Mouse (Mus musculus) intestine, embryonic 16.5 days (tissue): ENCODE measurements around the gene Atp9a. TPM values are rescaled to one million over a fixed set of nuclear protein-coding genes. Genes with fewer than 3 reads are reported as not detected.

Source experiments
- ATAC-seq: fragments of 200-750 bp; cut with Nextera tagmentation; 2 replicates; pipeline ENCODE4 v1.8.0; 2017; ENCODE audit warnings: moderate TSS enrichment, moderate library complexity
- H3K27ac ChIP-seq: fragments of 300-500 bp; sonication (generic); 2 replicates; pipeline ENCODE4 v1.5.1; 2014; ENCODE audit warnings: mild to moderate bottlenecking, low read length
- H3K27me3 ChIP-seq: fragments of 300-500 bp; sonication (generic); replicated peaks from 2 replicates; pipeline ENCODE4 v1.6.1; 2014; ENCODE audit warnings: low read length, control low read depth, mixed read lengths; ENCODE audit not compliant: control insufficient read depth, insufficient read depth
- H3K36me3 ChIP-seq: fragments of 300-500 bp; sonication (generic); 2 replicates; pipeline ENCODE4 v1.6.1; 2014; ENCODE audit warnings: low read length, control low read depth; ENCODE audit not compliant: control insufficient read depth, insufficient read depth
- H3K4me1 ChIP-seq: fragments of 300-500 bp; sonication (generic); 2 replicates; pipeline ENCODE4 v1.6.1; 2014; ENCODE audit warnings: low read length, control low read depth, mixed read lengths; ENCODE audit not compliant: control insufficient read depth, insufficient read depth
- H3K4me2 ChIP-seq: fragments of 300-500 bp; sonication (generic); 2 replicates; pipeline ENCODE4 v1.6.1; 2014; ENCODE audit warnings: low read depth, low read length, control low read depth
- H3K4me3 ChIP-seq: fragments of 300-500 bp; sonication (generic); 2 replicates; pipeline ENCODE4 v1.5.1; 2014; ENCODE audit warnings: mild to moderate bottlenecking, low read length
- H3K9ac ChIP-seq: fragments of 300-500 bp; sonication (generic); 2 replicates; pipeline ENCODE4 v1.6.1; 2014; ENCODE audit warnings: low read depth, low read length
- H3K9me3 ChIP-seq: fragments of 300-500 bp; sonication (generic); 2 replicates; pipeline ENCODE4 v1.6.1; 2016; ENCODE audit warnings: low read length, control low read depth; ENCODE audit not compliant: control insufficient read depth
- WGBS: fragments of 180-500 bp; shearing (Covaris S2); extraction: QIAGEN DNeasy Blood & Tissue Kit; methylation state at CpG from one replicate; pipeline ENCODE4 v1.1.7; 2014; 5-methylcytosine and 5-hydroxymethylcytosine counted together
- polyA plus RNA-seq: library from polyadenylated mRNA; unstranded; fragments of >200 nt; fragmentation: Nextera tagmentation; extraction: Ambion mirVana; gene quantifications from 2 replicates; pipeline ENCODE4 v1.2.1, GENCODE M21; 2015

Atp9a gene
- polyA plus RNA-seq, 1 experiment from 2014 or later: 24.9 TPM

DNA sequence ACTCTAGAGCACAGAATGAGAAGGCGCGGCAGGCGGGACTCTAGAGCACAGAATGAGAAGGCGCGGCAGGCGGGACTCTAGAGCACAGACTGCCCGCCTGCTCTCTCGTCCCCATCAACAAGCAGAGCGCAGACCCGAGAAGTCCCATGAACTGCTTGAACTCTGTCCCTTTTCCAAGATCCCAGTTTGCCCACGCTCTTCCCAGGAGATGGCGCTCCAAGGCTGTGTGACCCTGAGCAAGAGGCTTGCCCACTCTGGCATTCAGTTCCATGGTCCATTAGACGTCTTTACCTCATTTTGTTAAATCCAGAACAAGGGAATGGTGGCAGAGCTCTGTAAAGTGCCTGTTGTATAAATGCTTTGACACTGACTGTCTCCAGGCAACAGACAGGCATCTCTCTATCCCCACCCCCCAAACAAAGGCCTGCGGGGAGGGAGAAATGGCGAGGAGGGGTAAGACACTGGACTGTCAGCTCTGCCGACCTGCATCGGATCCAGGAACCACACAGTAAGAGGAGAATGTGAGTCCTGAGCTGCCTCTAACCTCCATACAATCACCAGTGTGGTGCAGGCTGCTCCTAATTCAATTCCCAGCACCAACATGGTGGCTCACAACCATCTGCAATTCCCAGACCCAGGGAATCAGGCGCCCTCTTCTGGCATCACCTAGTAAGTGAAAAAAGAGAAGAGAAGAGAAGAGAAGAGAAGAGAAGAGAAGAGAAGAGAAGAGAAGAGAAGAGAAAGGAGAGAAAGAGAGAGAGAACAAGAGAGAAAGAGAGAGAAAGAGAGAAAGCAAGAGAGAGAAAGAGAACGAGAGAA, 62.6 kb downstream of the Atp9a start:
- H3K27me3 ChIP-seq: no peaks in the 10 kb centered on the region
- no peak overlapping the region for H3K4me2 ChIP-seq
- WGBS: 63% methylated on average over 19 of the region's 19 CpGs
- no peak overlapping the region for H3K27ac ChIP-seq
- peaks cover 10% of the 10 kb centered on the region; the same call in 1 of the 2 replicates for H3K4me1 ChIP-seq
- no peak overlapping the region for H3K4me3 ChIP-seq
- ATAC-seq: no peak
- H3K9ac ChIP-seq: no peak overlapping the region
- no peaks in the 10 kb centered on the region for H3K9me3 ChIP-seq
- H3K36me3 ChIP-seq: peaks cover 16% of the 10 kb centered on the region

DNA sequence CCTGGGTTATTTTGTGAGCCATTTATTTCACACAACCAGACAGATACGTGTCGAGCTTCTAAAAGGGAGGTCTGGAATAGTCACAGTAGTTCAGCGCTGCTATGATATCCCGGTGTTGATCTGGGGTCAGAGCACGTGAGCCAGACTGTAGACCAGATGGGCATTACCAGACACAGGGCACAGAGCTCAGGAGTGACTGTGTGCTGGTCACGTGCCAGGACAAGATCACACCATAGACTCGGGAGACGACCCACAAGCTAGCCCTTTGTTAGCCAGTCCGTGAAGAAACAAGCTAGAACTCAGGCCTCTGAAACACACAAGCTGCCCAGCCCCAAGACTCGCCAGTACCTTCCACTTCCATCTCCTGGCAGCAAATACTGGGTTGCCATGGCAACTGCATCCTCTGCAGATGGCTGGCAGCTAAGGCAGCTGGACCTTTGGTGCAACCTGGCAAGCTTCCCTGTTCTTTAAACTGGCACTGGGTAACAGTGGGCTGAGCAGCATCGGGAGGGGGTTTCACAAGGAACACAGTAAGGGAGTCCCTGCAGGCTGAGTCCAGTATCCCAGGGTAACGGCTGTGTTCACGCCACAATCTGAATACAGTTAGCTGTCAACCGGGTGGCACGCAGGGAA, 63.4 kb downstream of the Atp9a start:
- peaks cover 8% of the 10 kb centered on the region; the same call in 1 of the 2 replicates for H3K4me1 ChIP-seq
- H3K9ac ChIP-seq: no peak overlapping the region
- peaks cover 19% of the 10 kb centered on the region for H3K36me3 ChIP-seq
- H3K27me3 ChIP-seq: no peaks in the 10 kb centered on the region
- H3K4me3 ChIP-seq: no peak overlapping the region
- WGBS: 84% methylated on average over 15 of the region's 15 CpGs
- no peak for ATAC-seq
- no peak overlapping the region for H3K4me2 ChIP-seq
- no peak overlapping the region for H3K27ac ChIP-seq
- no peaks in the 10 kb centered on the region for H3K9me3 ChIP-seq

DNA sequence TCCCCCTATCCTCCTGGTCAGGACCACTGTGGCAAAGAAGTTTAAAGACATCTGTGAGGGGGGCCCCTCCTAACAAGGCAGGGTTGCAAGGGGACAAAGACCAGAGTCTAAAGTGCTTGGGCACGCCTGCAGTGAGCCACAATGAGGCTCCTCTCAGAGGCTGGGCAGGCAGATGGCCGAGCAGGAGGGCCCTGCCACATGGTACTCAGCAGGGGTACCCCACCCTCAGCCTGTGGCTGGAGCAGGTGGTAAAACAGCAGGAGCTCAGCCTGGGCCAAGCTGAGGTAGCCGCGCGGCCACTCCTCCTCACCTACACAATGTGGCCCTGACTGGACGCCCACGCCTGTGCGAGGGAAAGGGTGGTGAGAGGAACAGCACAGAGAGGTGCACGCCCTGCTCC, 64.6 kb downstream of the Atp9a start:
- peak; percentile 97 for ATAC-seq
- no peaks in the 10 kb centered on the region for H3K27me3 ChIP-seq
- H3K4me1 ChIP-seq: 0 out of 2 replicates have a peak, but pooled peaks cover 7% of the 10 kb centered on the region
- peaks cover 25% of the 10 kb centered on the region for H3K36me3 ChIP-seq
- H3K9ac ChIP-seq: 0 out of 2 replicates have a peak overlapping the region, but pooled peaks have one; percentile 19
- H3K4me3 ChIP-seq: no peak overlapping the region
- H3K4me2 ChIP-seq: no peak overlapping the region
- WGBS: 58% methylated on average over 9 of the region's 9 CpGs
- no peaks in the 10 kb centered on the region for H3K9me3 ChIP-seq
- H3K27ac ChIP-seq: 0 out of 2 replicates have a peak overlapping the region, but pooled peaks have one; percentile 37

DNA sequence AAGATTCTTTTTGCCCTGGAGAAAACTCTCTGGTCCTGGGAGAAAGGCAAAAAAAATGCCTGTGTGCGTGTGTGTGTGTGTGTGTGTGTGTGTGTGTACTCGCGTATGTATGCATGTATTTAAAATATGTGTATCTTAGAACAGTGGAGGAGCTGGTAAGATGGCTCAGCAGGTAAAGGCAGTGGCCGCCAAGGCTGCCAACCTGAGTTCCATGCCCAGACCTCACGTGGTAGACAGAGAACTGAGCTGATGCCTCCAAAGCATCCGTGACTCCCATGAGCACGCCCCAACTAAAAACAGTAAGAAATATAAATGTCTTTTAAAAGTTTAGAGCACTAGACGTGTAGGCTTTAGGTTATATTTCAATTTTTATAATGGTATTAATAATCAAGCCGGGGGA, 70.5 kb downstream of the Atp9a start:
- 86% methylated on average over 9 of the region's 9 CpGs for WGBS
- H3K4me2 ChIP-seq: no peak overlapping the region
- peaks cover 14% of the 10 kb centered on the region for H3K36me3 ChIP-seq
- ATAC-seq: no peak
- no peak overlapping the region for H3K27ac ChIP-seq
- no peak overlapping the region for H3K9ac ChIP-seq
- no peaks in the 10 kb centered on the region for H3K4me1 ChIP-seq
- H3K4me3 ChIP-seq: no peak overlapping the region
- H3K27me3 ChIP-seq: no peaks in the 10 kb centered on the region
- no peaks in the 10 kb centered on the region for H3K9me3 ChIP-seq

DNA sequence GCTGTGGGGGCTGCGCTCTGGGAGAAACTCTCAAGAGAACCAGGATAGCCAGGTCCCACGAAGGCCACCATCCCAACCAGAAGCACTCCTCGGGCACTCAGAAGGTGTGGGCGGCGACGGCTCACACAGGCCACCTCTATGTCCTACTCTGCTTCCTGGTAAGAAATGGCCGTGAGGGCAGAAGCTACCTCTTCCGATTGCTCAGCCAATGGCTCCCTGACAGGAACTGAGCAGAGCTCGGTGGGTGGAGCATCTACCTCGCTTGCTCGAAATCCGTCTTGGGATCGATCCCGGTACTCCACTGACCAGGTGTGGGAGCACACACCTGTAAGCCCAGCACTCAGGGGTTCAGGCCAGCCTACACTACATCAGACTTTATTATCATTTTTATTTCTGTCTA, 72.0 kb downstream of the Atp9a start:
- H3K4me2 ChIP-seq: no peak overlapping the region
- peaks cover 14% of the 10 kb centered on the region for H3K36me3 ChIP-seq
- no peak overlapping the region for H3K27ac ChIP-seq
- no peaks in the 10 kb centered on the region; the same call in 1 of the 2 replicates for H3K4me1 ChIP-seq
- WGBS: 87% methylated on average over 14 of the region's 14 CpGs
- no peak overlapping the region for H3K9ac ChIP-seq
- no peak overlapping the region for H3K4me3 ChIP-seq
- H3K27me3 ChIP-seq: no peaks in the 10 kb centered on the region
- no peaks in the 10 kb centered on the region for H3K9me3 ChIP-seq
- ATAC-seq: no peak

DNA sequence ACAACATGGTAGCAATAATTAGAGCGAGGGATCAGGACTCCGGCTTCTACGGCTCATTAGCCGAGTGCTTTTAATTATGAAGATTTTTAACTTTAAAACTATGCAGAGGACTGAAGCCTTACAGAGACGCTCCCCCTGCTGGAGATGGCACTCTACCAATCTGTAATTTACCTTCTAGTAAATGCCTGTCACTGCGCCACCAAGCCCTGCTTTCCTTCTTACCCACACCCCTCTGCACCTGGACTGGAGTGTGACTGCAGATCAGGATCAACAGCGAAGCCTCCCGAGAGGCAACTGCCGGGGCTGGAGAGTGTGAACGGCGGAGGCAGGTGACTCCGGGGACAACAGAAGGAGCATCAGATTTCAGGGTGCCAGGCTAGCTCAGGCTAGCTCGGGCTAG, 72.4 kb downstream of the Atp9a start:
- Histone ChIP-seq H3K4me2 (no peak overlapping the region), H3K36me3 (peaks cover 11% of the 10 kb centered on the region), H3K9me3 (no peaks in the 10 kb centered on the region), H3K27me3 (no peaks in the 10 kb centered on the region), H3K27ac (no peak overlapping the region), H3K4me3 (no peak overlapping the region), H3K4me1 (no peaks in the 10 kb centered on the region; the same call in 1 of the 2 replicates), H3K9ac (no peak overlapping the region)
- WGBS: 71% methylated on average over 13 of the region's 13 CpGs
- ATAC-seq: no peak

DNA sequence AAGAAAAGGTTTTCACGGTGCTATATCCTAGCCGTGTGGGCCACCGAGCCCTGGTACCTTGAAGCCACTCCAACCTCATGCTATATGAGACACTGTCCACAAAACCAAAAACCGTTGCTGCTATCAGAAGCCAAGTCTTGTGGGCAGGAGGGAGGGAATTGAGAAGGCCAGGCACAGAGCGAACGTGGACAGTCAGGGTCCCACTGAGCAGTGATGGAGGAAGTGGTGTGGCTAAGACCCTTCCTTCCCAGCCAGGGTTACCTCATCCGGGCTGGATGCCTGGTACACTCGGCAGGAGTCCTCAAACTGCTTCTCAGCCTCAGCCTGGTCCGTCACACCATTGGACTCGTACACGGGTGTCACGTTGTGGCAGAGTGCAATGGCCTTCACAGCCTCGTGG, 74.5 kb downstream of the Atp9a start:
- ATAC-seq: no peak
- H3K4me2 ChIP-seq: no peak overlapping the region
- WGBS: 81% methylated on average over 13 of the region's 13 CpGs
- no peaks in the 10 kb centered on the region for H3K9me3 ChIP-seq
- no peak overlapping the region for H3K27ac ChIP-seq
- H3K4me1 ChIP-seq: no peaks in the 10 kb centered on the region; the same call in 1 of the 2 replicates
- no peak overlapping the region for H3K4me3 ChIP-seq
- no peaks in the 10 kb centered on the region for H3K27me3 ChIP-seq
- H3K36me3 ChIP-seq: no peaks in the 10 kb centered on the region
- no peak overlapping the region for H3K9ac ChIP-seq

DNA sequence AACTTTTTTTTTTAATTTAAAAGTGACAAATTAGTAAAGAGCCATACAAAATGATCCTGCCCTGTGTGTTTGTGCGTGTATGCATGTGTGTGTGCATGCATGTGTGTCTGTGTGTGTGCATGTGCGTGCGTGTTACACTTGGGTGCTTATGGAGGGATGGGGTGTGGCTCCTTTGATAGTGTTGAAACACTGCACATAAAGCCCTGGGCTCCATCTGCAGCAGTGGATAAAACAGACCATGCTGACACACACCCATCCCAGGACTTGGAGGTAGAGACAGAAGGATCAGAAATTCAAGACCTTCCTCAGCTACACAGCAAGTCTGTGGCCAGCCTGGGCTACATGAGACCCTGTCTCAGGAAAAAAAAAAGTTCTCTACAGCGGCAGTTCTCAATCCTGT, 76.5 kb downstream of the Atp9a start:
- Histone ChIP-seq H3K4me1 (no peaks in the 10 kb centered on the region; the same call in 1 of the 2 replicates), H3K4me2 (no peak overlapping the region), H3K27me3 (no peaks in the 10 kb centered on the region), H3K9me3 (no peaks in the 10 kb centered on the region), H3K27ac (no peak overlapping the region), H3K4me3 (no peak overlapping the region), H3K9ac (no peak overlapping the region), H3K36me3 (no peaks in the 10 kb centered on the region)
- WGBS: 85% methylated on average over 4 of the region's 4 CpGs
- ATAC-seq: no peak

DNA sequence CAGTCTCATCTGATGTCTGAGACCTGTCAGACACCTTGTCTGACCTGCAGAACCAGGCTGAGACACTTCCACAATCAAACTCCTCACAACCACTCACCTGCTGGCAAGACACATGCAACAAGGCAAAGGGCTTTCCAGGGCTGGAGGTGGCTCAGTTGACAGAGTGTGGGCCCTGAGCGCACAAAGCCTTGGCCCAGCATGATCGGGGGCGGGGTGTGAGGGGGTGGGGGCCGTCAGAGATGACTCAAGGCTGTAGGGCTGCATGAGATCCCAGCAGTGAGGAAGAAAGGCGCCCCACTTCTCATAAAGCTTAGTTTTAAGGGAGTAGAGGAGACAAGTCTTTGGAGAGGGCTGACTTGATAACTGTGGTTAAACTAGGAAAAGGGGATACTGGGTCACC, 78.5 kb downstream of the Atp9a start:
- 79% methylated on average over 5 of the region's 5 CpGs for WGBS

More for the DNA sequence above, 78.5 kb downstream of the Atp9a start:
- no peaks in the 10 kb centered on the region for H3K27me3 ChIP-seq
- peak; percentile 50 for ATAC-seq
- H3K4me2 ChIP-seq: no peak overlapping the region
- H3K36me3 ChIP-seq: no peaks in the 10 kb centered on the region
- H3K9me3 ChIP-seq: no peaks in the 10 kb centered on the region
- H3K4me3 ChIP-seq: no peak overlapping the region
- peak overlapping the region; percentile 62 for H3K27ac ChIP-seq
- no peak overlapping the region for H3K9ac ChIP-seq
- H3K4me1 ChIP-seq: no peaks in the 10 kb centered on the region; the same call in 1 of the 2 replicates
